Mouse (Mus musculus): ENCODE data around the gene Kctd18. TPM values are rescaled to one million over a fixed set of nuclear protein-coding genes. Genes with fewer than 3 reads are reported as not detected.

Kctd18 gene
- total RNA-seq (2023) = 43.2 to 49.7 TPM (median 46.9 TPM) in 4 replicates

GRCm38 (mm10) chr1:58018856-58019255 is at the start of gene Kctd18:
TSS of gene Kctd18 (minus strand) at chr1:58018956.

GRCm38 (mm10) chr1:58029636-58030117 is 10.9 kb upstream of the Kctd18 start, which contains the start of gene Aox1:
TSS of gene Aox1 (plus strand) at chr1:58029931.

GRCm38 (mm10) chr1:57995432-57996132 is 23.2 kb downstream of the Kctd18 start, which contains the start of gene Sgo2a:
TSS of gene Sgo2a (plus strand) at chr1:57995971.

Other genes with a start within 250 kb of the Kctd18 start
- not detected in 4 replicates for gene Spats2l, start 244.8 kb downstream of the Kctd18 start, total RNA-seq (2023)
- gene Sgo2a, start 23.0 kb downstream of the Kctd18 start, total RNA-seq (2023) = 0.69 to 1.2 TPM (median 0.92 TPM) in 4 replicates
- not detected in 4 replicates for gene Aox1, start 11.0 kb upstream of the Kctd18 start, total RNA-seq (2023)
- gene Aox3, start 94.2 kb upstream of the Kctd18 start, total RNA-seq (2023) = not detected in 4 replicates
- gene Aox4, start 191.4 kb upstream of the Kctd18 start, total RNA-seq (2023) = 0.91 to 1.1 TPM (median 1.0 TPM) in 4 replicates

All from B cell, adult 62 days (primary cell).